Mouse (Mus musculus) C2C12 (cell line): Measurements from ENCODE around the gene Mmrn2.

ENCODE experiments used
- CEBPB ChIP-seq: IDR thresholded peaks from one replicate; pipeline ENCODE4 v1.6.1; 2011; ENCODE audit warnings: low read depth, mild to moderate bottlenecking, control low read depth, moderate library complexity
- CTCF ChIP-seq: IDR thresholded peaks from one replicate; pipeline ENCODE4 v1.5.1; 2011; ENCODE audit not compliant: control insufficient read depth, insufficient read depth, insufficient read length
- MYOG ChIP-seq: IDR thresholded peaks from one replicate; pipeline ENCODE4 v1.6.1; 2011; ENCODE audit not compliant: control insufficient read depth, insufficient read length; ENCODE audit errors: extremely low read depth

DNA sequence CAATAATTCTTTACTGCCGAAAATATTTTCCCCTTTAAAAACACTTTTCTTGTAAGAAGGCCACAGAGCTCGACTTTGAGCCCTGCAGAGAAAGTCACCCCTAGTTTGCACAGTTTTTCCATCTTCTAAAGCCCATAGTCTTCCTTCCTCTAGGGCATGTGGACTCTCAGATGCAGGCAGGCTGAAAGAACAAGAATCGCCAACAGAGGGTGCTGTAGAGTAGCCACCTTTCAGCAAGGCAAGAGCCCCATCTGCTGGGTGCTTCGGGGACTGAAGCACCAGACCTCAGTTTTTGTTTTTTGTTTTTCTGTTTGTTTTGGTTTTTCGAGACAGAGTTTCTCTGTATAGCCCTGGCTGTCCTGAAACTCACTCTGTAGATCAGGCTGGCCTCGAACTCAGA is 25.9 kb downstream of the Mmrn2 start:
- peak; percentile 93 for TF ChIP-seq CTCF
- TF ChIP-seq MYOG, result no peak
- no peak for TF ChIP-seq CEBPB
